Mouse (Mus musculus): Measurements from ENCODE around the gene Dennd1a. TPM values are rescaled to one million over a fixed set of nuclear protein-coding genes. Genes with fewer than 3 reads are reported as not detected.

The Dennd1a gene
- total RNA-seq, 2 experiments from 2014 or later = 31.3 to 31.6 TPM

- no peak for DNase-seq
Observed at GRCm38 (mm10) chr2:38039621-38040020, 247.6 kb downstream of the Dennd1a start.

- no peak for DNase-seq
Observed at GRCm38 (mm10) chr2:38028317-38028716, 258.9 kb downstream of the Dennd1a start.

- no peak for DNase-seq
Observed at GRCm38 (mm10) chr2:38025615-38026014, 261.6 kb downstream of the Dennd1a start.

GRCm38 (mm10) chr2:38023741-38024130, 263.5 kb downstream of the Dennd1a start:
- no peak for DNase-seq

- no peak for DNase-seq
Observed at GRCm38 (mm10) chr2:38023054-38023740, 264.0 kb downstream of the Dennd1a start.

- DNase-seq = no peak
Observed at GRCm38 (mm10) chr2:38021166-38021565, 266.0 kb downstream of the Dennd1a start.

- DNase-seq = no peak
Observed at GRCm38 (mm10) chr2:38014702-38015101, 272.5 kb downstream of the Dennd1a start.

- peak; percentile 53 for DNase-seq
Observed at GRCm38 (mm10) chr2:38013839-38014365, 273.3 kb downstream of the Dennd1a start.

GRCm38 (mm10) chr2:38007238-38007637, 280.0 kb downstream of the Dennd1a start:
- DNase-seq = no peak

GRCm38 (mm10) chr2:38003183-38003680, 284.0 kb downstream of the Dennd1a start:
- no peak for DNase-seq

GRCm38 (mm10) chr2:38001004-38001403, 286.2 kb downstream of the Dennd1a start:
- DNase-seq = no peak

- DNase-seq = no peak
Observed at GRCm38 (mm10) chr2:37997966-37998365, 289.2 kb downstream of the Dennd1a start.

- DNase-seq = no peak
Observed at GRCm38 (mm10) chr2:37989091-37989490, 298.1 kb downstream of the Dennd1a start.

- DNase-seq = no peak
Observed at GRCm38 (mm10) chr2:37988301-37988700, 298.9 kb downstream of the Dennd1a start.

GRCm38 (mm10) chr2:37985690-37986222, 301.4 kb downstream of the Dennd1a start:
- DNase-seq = no peak

GRCm38 (mm10) chr2:37982714-37983113, 304.5 kb downstream of the Dennd1a start:
- DNase-seq = no peak

GRCm38 (mm10) chr2:37981562-37982403, 305.4 kb downstream of the Dennd1a start:
- no peak for DNase-seq

- no peak for DNase-seq
Observed at GRCm38 (mm10) chr2:37974201-37974600, 313.0 kb downstream of the Dennd1a start.

GRCm38 (mm10) chr2:37972621-37973020, 314.6 kb downstream of the Dennd1a start:
- no peak for DNase-seq

GRCm38 (mm10) chr2:37971726-37972125, 315.5 kb downstream of the Dennd1a start:
- no peak for DNase-seq

- DNase-seq = no peak
Observed at GRCm38 (mm10) chr2:37969713-37970485, 317.3 kb downstream of the Dennd1a start.

GRCm38 (mm10) chr2:37964534-37964933, 322.7 kb downstream of the Dennd1a start:
- DNase-seq = no peak
